8 mouse cellular contexts compared by ENCODE assay signal in genomic region chr4:45487681-45488081, GRCm38 (mm10). TPM values are rescaled to one million over a fixed set of nuclear protein-coding genes. Genes with fewer than 3 reads are reported as not detected.
DNase-seq lines count a peak whose midpoint lies in the region; ATAC-seq and TF ChIP-seq lines count a peak whose summit lies in the region.

No protein-coding gene starts in this region.

- H3K4me3 ChIP-seq in kidney, embryonic 16.5 days (ENCODE audit: low read length), result no peak overlapping the region
- no peak overlapping the region for H3K4me3 ChIP-seq in forebrain, postnatal 0 days (ENCODE audit: low read depth, low read length)

- H3K27me3 ChIP-seq in kidney, embryonic 16.5 days (ENCODE audit: insufficient read depth, low read length), result no peaks in the 10 kb centered on the region
- H3K27me3 ChIP-seq in forebrain, postnatal 0 days (ENCODE audit: insufficient read depth, low read length), result no peaks in the 10 kb centered on the region

- 34% methylated on average over 6 of the region's 6 CpGs for WGBS in kidney, embryonic 16.5 days
- WGBS in forebrain, postnatal 0 days, result 47% methylated on average over 6 of the region's 6 CpGs

- TF ChIP-seq CTCF in forebrain, postnatal 0 days (IDR thresholded peaks at IDR 0.05; ENCODE audit: low read depth), result no peak

- no peaks in the 10 kb centered on the region for H3K9me3 ChIP-seq in kidney, embryonic 16.5 days (ENCODE audit: low read length)
- H3K9me3 ChIP-seq in forebrain, postnatal 0 days (ENCODE audit: low read length), result no peaks in the 10 kb centered on the region

- DNase-seq in kidney, adult 11 months, result peak; percentile 85
- DNase-seq in brain, adult 2 months (ENCODE audit: low read depth, low spot score), result peak; percentile 45
- DNase-seq in kidney, postnatal 36 days, result peak; percentile 71 to 82
- DNase-seq in neural tube, embryonic 10.5 days (ENCODE audit: extremely low spot score, low spot score), result peak; percentile 35
- DNase-seq in forebrain, postnatal 0 days, result no peak
- no peak for DNase-seq in layer of hippocampus, postnatal 36 days
- DNase-seq in retina, embryonic 14.5 days (ENCODE audit: low spot score), result no peak

- no peak overlapping the region for H3K9ac ChIP-seq in kidney, embryonic 16.5 days (replicated peaks; ENCODE audit: low read length)
- H3K9ac ChIP-seq in forebrain, postnatal 0 days, result no peak overlapping the region

- H3K4me2 ChIP-seq in kidney, embryonic 16.5 days (replicated peaks; ENCODE audit: low read depth, low read length), result no peak overlapping the region
- H3K4me2 ChIP-seq in forebrain, postnatal 0 days (ENCODE audit: low read depth), result no peak overlapping the region

- H3K27ac ChIP-seq in kidney, embryonic 16.5 days (ENCODE audit: low read length), result no peak overlapping the region
- no peak overlapping the region for H3K27ac ChIP-seq in forebrain, postnatal 0 days (ENCODE audit: low read depth, low read length)

- H3K36me3 ChIP-seq in kidney, embryonic 16.5 days (ENCODE audit: insufficient read depth, low read length), result no peaks in the 10 kb centered on the region
- no peaks in the 10 kb centered on the region; the same call in 1 of the 2 replicates for H3K36me3 ChIP-seq in forebrain, postnatal 0 days (ENCODE audit: insufficient read depth)

- ATAC-seq in kidney, embryonic 16.5 days (ENCODE audit: low FRiP score, low TSS enrichment), result no peak
- ATAC-seq in forebrain, postnatal 0 days, result no peak

- H3K4me1 ChIP-seq in kidney, embryonic 16.5 days (ENCODE audit: insufficient read depth, low read length), result peaks cover 65% of the 10 kb centered on the region
- peaks cover 19% of the 10 kb centered on the region for H3K4me1 ChIP-seq in forebrain, postnatal 0 days (ENCODE audit: insufficient read depth)

RNA-seq across cellular contexts. Expression of gene Shb, which starts 44.6 kb away (rescaled TPM):
- polyA plus RNA-seq in kidney, embryonic 16.5 days (2015; fragmentation: Nextera tagmentation; extraction: Ambion mirVana), result 2.7 and 3.1 TPM in 2 replicates
- 26.7 and 32.6 TPM in 2 replicates for total RNA-seq in forebrain, postnatal 0 days (2014; rRNA removed)
- polyA plus RNA-seq in forebrain, postnatal 0 days (2015; fragmentation: Nextera tagmentation; extraction: Ambion mirVana), result 8.5 and 8.6 TPM in 2 replicates
- total RNA-seq in layer of hippocampus, postnatal 36 days (2021), result 10 to 100 TPM; 15.4 to 16.6 TPM

Comparison
In these comparisons a context has a peak if more than half of its experiments do, and no peak if none do; other contexts are left out.
1. DNase-seq: peak in kidney, adult 11 months (single experiment), brain, adult 2 months (single experiment), kidney, postnatal 36 days (2 of 2) and neural tube, embryonic 10.5 days (single experiment); none in forebrain, postnatal 0 days (single experiment), layer of hippocampus, postnatal 36 days (0 of 2) and retina, embryonic 14.5 days (single experiment).